18 mouse cellular contexts compared by ENCODE assay signal in the genomic region with DNA sequence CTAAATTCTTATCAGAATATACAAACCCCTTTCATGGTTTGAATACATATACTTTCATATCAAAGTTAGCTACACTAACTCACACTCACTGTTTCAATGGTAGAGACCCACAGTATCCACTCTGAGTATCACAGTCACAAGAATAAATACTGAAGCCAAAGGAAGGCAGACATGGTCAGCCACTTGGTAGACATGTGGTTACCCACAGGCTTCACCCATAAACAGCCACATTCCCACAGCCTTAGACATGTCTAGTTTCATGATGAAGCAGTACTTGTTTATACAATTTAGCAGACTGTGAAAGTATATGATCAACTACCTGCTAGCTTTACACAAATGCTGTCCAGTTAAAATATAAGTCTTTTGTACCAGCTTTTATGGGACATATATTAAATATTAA.
"Had no signal": no experiment of that assay in that cellular context is flagged by ENCODE, and none has a peak within 500 bp of the region (broad histone marks: within the 10 kb centered on the region; RNA-seq: fewer than 3 reads in every experiment).

No protein-coding gene starts in this region.

- DNase-seq: gastrocnemius, adult 2 months; gastrocnemius, postnatal 10 days; gastrocnemius, postnatal 25 days; heart, adult 18-20 months; heart, postnatal 10 days; heart, postnatal 4 days; kidney, adult 18-20 months; kidney, adult 8-10 months; kidney, postnatal 10 days; kidney, postnatal 25 days; kidney, postnatal 4 days; layer of hippocampus, postnatal 36 days; liver; liver, embryonic 13.5 days had no signal

- ATAC-seq: hindbrain, embryonic 16.5 days; inflammation-experienced regulatory T-cells, adult 6 months; intestine, embryonic 15.5 days; intestine, postnatal 0 days had no signal
